Mouse (Mus musculus) adrenal gland, adult 2 months (tissue): ENCODE measurements around the gene Nfic. TPM values are rescaled to one million over a fixed set of nuclear protein-coding genes. Genes with fewer than 3 reads are reported as not detected.

Source experiments
- DNase-seq: peaks from one replicate; pipeline ENCODE4 v3.0.0; 2021
- polyA plus RNA-seq: library from polyadenylated mRNA; depleted of rRNA; stranded (reverse); fragments of >200 nt; gene quantifications from 2 replicates; pipeline ENCODE4 v1.2.3, GENCODE M21; 2012
- total RNA-seq, 2 experiments: library from RNA; stranded (reverse); gene quantifications; 2 replicates each; pipeline ENCODE4 v1.2.3; 2021

Gene Nfic
- total and polyA plus RNA-seq, 3 experiments: 80.8 to 171 (median 126) TPM

GRCm38 (mm10) chr10:81383802-81384604 is 71.4 kb downstream of the Nfic start, which contains the start of the genes Dohh and Gm48551:
Gene Dohh (plus strand): TSS chr10:81384428.
Gene Gm48551 (plus strand): TSS chr10:81384466.
- DNase-seq: peak; percentile 97

GRCm38 (mm10) chr10:81382039-81382438 is 73.4 kb downstream of the Nfic start:
- no peak for DNase-seq

GRCm38 (mm10) chr10:81379809-81380378 is 75.5 kb downstream of the Nfic start:
- DNase-seq: no peak

GRCm38 (mm10) chr10:81379183-81379553 is 76.3 kb downstream of the Nfic start:
- DNase-seq: no peak

GRCm38 (mm10) chr10:81378553-81379182 is 76.8 kb downstream of the Nfic start:
- peak; percentile 100 for DNase-seq

- DNase-seq: peak; percentile 70
Observed at GRCm38 (mm10) chr10:81377793-81378552, 77.5 kb downstream of the Nfic start, which contains the start of gene Fzr1. Gene Fzr1 (minus strand): TSS chr10:81378516.

- no peak for DNase-seq
Observed at GRCm38 (mm10) chr10:81377362-81377664, 78.1 kb downstream of the Nfic start.

- DNase-seq: no peak
Observed at GRCm38 (mm10) chr10:81376561-81377361, 78.7 kb downstream of the Nfic start.

GRCm38 (mm10) chr10:81375322-81375721 is 80.1 kb downstream of the Nfic start:
- no peak for DNase-seq

- DNase-seq: no peak
Observed at GRCm38 (mm10) chr10:81367207-81367495, 88.3 kb downstream of the Nfic start.

- DNase-seq: no peak
Observed at GRCm38 (mm10) chr10:81366477-81367206, 88.8 kb downstream of the Nfic start.

GRCm38 (mm10) chr10:81365672-81366476 is 89.6 kb downstream of the Nfic start, which contains the start of gene 4930404N11Rik:
Gene 4930404N11Rik (minus strand): TSS chr10:81365816.
- DNase-seq: no peak

- no peak for DNase-seq
Observed at GRCm38 (mm10) chr10:81365073-81365472, 90.4 kb downstream of the Nfic start.

GRCm38 (mm10) chr10:81364666-81365065 is 90.8 kb downstream of the Nfic start:
- peak; percentile 71 for DNase-seq

- peak; percentile 59 for DNase-seq
Observed at GRCm38 (mm10) chr10:81363436-81364346, 91.7 kb downstream of the Nfic start.

- DNase-seq: no peak
Observed at GRCm38 (mm10) chr10:81362336-81362949, 93.0 kb downstream of the Nfic start.

GRCm38 (mm10) chr10:81360721-81361120 is 94.7 kb downstream of the Nfic start:
- DNase-seq: no peak

- DNase-seq: no peak
Observed at GRCm38 (mm10) chr10:81358841-81359240, 96.6 kb downstream of the Nfic start.
